Mouse (Mus musculus): ENCODE results near the gene Gmds. TPM values are rescaled to one million over a fixed set of nuclear protein-coding genes. Genes with fewer than 3 reads are reported as not detected.

Gmds gene
- polyA plus RNA-seq, 1 experiment from 2014 or later, result 30.9 TPM

DNA sequence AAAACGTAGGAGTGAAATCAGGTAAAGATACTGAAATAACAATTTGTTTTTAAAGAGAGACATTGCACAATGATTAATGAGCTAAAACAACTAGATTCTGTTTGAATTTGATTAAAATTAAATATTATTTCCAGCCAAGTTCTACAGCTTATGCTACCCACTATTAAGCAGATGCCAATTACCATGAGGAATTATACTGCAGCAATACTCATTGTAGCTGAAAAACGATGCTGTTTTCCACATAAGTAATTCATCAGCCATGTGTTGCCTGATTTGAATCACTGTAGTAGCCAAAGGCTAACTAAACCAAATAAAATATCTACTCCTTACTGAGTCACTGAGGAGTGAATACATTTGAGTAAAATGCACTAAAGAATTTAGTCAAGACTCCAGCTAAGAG, 180.3 kb downstream of the Gmds start:
- ATAC-seq (replicated peaks; ENCODE audit: low FRiP score), result no peak
- H3K4me2 ChIP-seq (ENCODE audit: low read depth, low read length, severe bottlenecking), result no peak overlapping the region
- WGBS, result 75% methylated on average over 2 of the region's 2 CpGs
- H3K36me3 ChIP-seq (ENCODE audit: control insufficient read depth, insufficient read depth, low read length), result no peaks in the 10 kb centered on the region
- H3K27ac ChIP-seq (ENCODE audit: low read depth, low read length), result no peak overlapping the region
- no peak overlapping the region for H3K4me3 ChIP-seq (ENCODE audit: low read depth, low read length)
- no peak overlapping the region for H3K9ac ChIP-seq (ENCODE audit: low read length)
- H3K9me3 ChIP-seq (ENCODE audit: control insufficient read depth, low read length), result no peaks in the 10 kb centered on the region
- H3K4me1 ChIP-seq (replicated peaks; ENCODE audit: control insufficient read depth, insufficient read depth, low read length), result no peaks in the 10 kb centered on the region
- DNase-seq (ENCODE audit: low spot score), result no peak
- H3K27me3 ChIP-seq (ENCODE audit: control insufficient read depth, insufficient read depth, low read length), result no peaks in the 10 kb centered on the region

DNA sequence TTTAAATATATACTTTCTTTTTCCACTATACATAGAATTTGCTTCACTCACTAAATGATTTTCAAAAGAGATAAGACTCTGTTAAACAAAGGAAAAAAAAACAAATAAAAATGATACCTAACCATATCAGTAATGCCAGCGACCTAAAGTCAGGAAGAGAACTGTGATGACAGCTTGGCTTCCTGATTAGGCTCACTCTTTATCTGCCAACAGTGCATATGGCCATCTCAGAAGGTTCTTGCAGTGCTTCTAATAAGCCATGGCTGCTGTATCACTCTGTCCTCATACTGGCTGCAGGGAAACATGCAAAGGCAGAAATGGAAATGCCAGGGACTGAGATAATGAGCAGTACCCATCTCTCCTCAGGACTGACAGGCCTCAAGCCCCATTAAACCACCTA, 192.6 kb downstream of the Gmds start:
- no peak for DNase-seq (ENCODE audit: low spot score)
- Histone ChIP-seq H3K9ac (ENCODE audit: low read length) (no peak overlapping the region), H3K4me1 (replicated peaks; ENCODE audit: control insufficient read depth, insufficient read depth, low read length) (no peaks in the 10 kb centered on the region), H3K4me2 (ENCODE audit: low read depth, low read length, severe bottlenecking) (no peak overlapping the region), H3K36me3 (ENCODE audit: control insufficient read depth, insufficient read depth, low read length) (no peaks in the 10 kb centered on the region), H3K9me3 (ENCODE audit: control insufficient read depth, low read length) (no peaks in the 10 kb centered on the region), H3K27ac (ENCODE audit: low read depth, low read length) (no peak overlapping the region), H3K27me3 (ENCODE audit: control insufficient read depth, insufficient read depth, low read length) (no peaks in the 10 kb centered on the region), H3K4me3 (ENCODE audit: low read depth, low read length) (no peak overlapping the region)
- ATAC-seq (replicated peaks; ENCODE audit: low FRiP score), result no peak
- WGBS, result 79% methylated on average over 1 of the region's 1 CpGs

DNA sequence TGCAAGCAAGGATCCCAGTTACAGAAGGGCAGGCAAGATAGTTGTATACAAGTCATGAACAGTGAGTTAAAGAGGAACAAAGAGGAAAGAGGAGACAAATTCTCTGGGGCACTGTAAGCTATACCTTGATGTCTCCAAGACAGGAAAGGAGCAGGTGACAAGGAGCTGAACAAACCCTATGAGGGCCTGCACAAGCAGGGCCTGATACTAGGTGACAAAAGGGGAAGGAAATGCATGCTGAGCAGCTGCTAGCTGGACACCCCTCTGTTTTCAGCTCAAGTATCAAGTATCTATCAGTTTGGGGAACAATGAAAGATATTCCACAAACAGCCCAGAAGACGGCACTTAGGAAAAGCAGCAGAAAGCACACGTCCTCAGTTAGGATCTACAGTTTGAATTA, 193.4 kb downstream of the Gmds start:
- no peak overlapping the region for H3K4me2 ChIP-seq (ENCODE audit: low read depth, low read length, severe bottlenecking)
- 72% methylated on average over 2 of the region's 2 CpGs for WGBS
- H3K9me3 ChIP-seq (ENCODE audit: control insufficient read depth, low read length), result no peaks in the 10 kb centered on the region
- no peak for ATAC-seq (replicated peaks; ENCODE audit: low FRiP score)
- H3K4me3 ChIP-seq (ENCODE audit: low read depth, low read length), result no peak overlapping the region
- H3K27me3 ChIP-seq (ENCODE audit: control insufficient read depth, insufficient read depth, low read length), result no peaks in the 10 kb centered on the region
- H3K36me3 ChIP-seq (ENCODE audit: control insufficient read depth, insufficient read depth, low read length), result no peaks in the 10 kb centered on the region
- no peaks in the 10 kb centered on the region for H3K4me1 ChIP-seq (replicated peaks; ENCODE audit: control insufficient read depth, insufficient read depth, low read length)
- H3K9ac ChIP-seq (ENCODE audit: low read length), result no peak overlapping the region
- no peak for DNase-seq (ENCODE audit: low spot score)
- no peak overlapping the region for H3K27ac ChIP-seq (ENCODE audit: low read depth, low read length)

DNA sequence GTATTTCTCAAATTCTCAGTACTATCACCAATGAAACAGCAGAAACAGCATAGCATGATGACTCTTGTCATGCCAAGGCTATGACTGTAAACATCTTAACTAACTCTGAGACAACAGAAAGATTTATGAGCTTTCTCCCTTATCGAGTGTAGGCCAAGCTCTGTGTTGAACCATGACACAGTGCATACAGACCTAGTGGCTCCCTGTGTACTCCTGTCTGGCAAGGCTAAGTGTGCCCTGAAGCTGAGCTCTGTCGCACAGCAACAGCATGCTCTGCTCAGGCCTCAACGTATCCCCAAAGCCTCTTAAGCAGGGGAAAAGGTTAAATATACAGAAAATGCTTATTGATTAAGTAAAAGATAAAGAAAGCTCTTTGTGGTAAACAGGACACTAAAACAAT, 194.9 kb downstream of the Gmds start:
- ATAC-seq (replicated peaks; ENCODE audit: low FRiP score), result no peak
- no peak overlapping the region for H3K4me3 ChIP-seq (ENCODE audit: low read depth, low read length)
- 82% methylated on average over 3 of the region's 3 CpGs for WGBS

DNA sequence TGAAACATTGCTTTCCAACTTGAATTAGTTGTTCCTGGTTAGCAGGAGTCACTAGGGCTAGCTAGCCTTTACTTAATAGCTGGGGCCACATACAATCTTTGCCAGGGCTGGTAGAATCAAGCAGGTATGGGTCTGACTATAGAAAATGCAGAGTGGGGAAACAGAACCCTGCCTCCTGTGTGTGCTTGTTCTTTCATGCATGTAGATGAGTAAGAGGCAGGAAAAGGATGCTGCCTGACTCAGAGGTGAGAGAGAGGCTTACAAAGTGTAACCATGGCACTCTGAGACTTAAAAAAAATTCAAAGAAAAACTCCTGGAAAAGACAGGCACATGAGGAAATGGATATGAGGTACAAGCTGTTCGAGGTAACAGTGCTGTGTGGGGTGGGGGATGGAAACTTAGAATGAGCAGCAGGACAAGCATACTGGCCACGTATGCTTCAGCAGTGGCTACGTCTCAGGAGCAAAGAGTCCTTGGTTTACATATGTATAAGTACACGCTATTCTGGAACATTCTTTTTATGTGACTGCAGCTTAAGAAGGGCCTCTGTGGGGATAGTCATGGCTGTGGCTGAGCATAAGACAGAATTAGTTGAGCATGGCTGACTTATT, 203.8 kb downstream of the Gmds start:
- no peaks in the 10 kb centered on the region for H3K4me1 ChIP-seq (replicated peaks; ENCODE audit: control insufficient read depth, insufficient read depth, low read length)
- no peak overlapping the region for H3K9ac ChIP-seq (ENCODE audit: low read length)
- no peaks in the 10 kb centered on the region for H3K9me3 ChIP-seq (ENCODE audit: control insufficient read depth, low read length)
- WGBS, result 80% methylated on average over 4 of the region's 4 CpGs
- DNase-seq (ENCODE audit: low spot score) (no peak), ATAC-seq (replicated peaks; ENCODE audit: low FRiP score) (no peak)
- H3K27ac ChIP-seq (ENCODE audit: low read depth, low read length), result no peak overlapping the region
- H3K4me3 ChIP-seq (ENCODE audit: low read depth, low read length), result no peak overlapping the region
- H3K4me2 ChIP-seq (ENCODE audit: low read depth, low read length, severe bottlenecking), result no peak overlapping the region
- no peaks in the 10 kb centered on the region for H3K36me3 ChIP-seq (ENCODE audit: control insufficient read depth, insufficient read depth, low read length)
- H3K27me3 ChIP-seq (ENCODE audit: control insufficient read depth, insufficient read depth, low read length), result no peaks in the 10 kb centered on the region

More for the DNA sequence above, 194.9 kb downstream of the Gmds start:
- no peaks in the 10 kb centered on the region for H3K9me3 ChIP-seq (ENCODE audit: control insufficient read depth, low read length)
- DNase-seq (ENCODE audit: low spot score), result no peak
- no peaks in the 10 kb centered on the region for H3K4me1 ChIP-seq (replicated peaks; ENCODE audit: control insufficient read depth, insufficient read depth, low read length)
- H3K4me2 ChIP-seq (ENCODE audit: low read depth, low read length, severe bottlenecking), result no peak overlapping the region
- H3K27me3 ChIP-seq (ENCODE audit: control insufficient read depth, insufficient read depth, low read length), result no peaks in the 10 kb centered on the region
- no peak overlapping the region for H3K27ac ChIP-seq (ENCODE audit: low read depth, low read length)
- no peak overlapping the region for H3K9ac ChIP-seq (ENCODE audit: low read length)
- no peaks in the 10 kb centered on the region for H3K36me3 ChIP-seq (ENCODE audit: control insufficient read depth, insufficient read depth, low read length)

DNA sequence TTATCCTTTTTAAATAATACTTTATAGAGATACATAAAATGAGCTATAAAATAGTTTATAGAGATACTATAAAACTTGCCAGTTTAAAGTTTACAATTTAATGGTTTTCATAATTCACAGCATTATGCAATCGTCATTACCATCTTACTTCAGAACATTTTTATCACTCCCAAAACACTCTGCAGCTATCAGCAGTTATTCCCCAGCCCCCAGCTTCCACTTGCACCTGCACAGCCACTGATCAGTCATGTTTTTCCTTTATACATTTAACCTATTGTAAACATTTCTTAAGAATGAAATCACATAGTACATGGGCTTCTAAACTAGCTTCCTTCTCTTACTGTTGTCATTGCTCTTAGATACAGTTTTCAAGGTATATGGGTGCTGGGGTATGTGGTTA, 208.6 kb downstream of the Gmds start:
- WGBS, result 90% methylated on average over 1 of the region's 1 CpGs
- H3K27ac ChIP-seq (ENCODE audit: low read depth, low read length), result no peak overlapping the region
- no peak overlapping the region for H3K4me3 ChIP-seq (ENCODE audit: low read depth, low read length)
- no peaks in the 10 kb centered on the region for H3K9me3 ChIP-seq (ENCODE audit: control insufficient read depth, low read length)
- no peaks in the 10 kb centered on the region for H3K36me3 ChIP-seq (ENCODE audit: control insufficient read depth, insufficient read depth, low read length)
- H3K4me1 ChIP-seq (replicated peaks; ENCODE audit: control insufficient read depth, insufficient read depth, low read length), result no peaks in the 10 kb centered on the region
- no peak overlapping the region for H3K4me2 ChIP-seq (ENCODE audit: low read depth, low read length, severe bottlenecking)
- no peaks in the 10 kb centered on the region for H3K27me3 ChIP-seq (ENCODE audit: control insufficient read depth, insufficient read depth, low read length)
- no peak for ATAC-seq (replicated peaks; ENCODE audit: low FRiP score)
- no peak overlapping the region for H3K9ac ChIP-seq (ENCODE audit: low read length)
- DNase-seq (ENCODE audit: low spot score), result no peak

DNA sequence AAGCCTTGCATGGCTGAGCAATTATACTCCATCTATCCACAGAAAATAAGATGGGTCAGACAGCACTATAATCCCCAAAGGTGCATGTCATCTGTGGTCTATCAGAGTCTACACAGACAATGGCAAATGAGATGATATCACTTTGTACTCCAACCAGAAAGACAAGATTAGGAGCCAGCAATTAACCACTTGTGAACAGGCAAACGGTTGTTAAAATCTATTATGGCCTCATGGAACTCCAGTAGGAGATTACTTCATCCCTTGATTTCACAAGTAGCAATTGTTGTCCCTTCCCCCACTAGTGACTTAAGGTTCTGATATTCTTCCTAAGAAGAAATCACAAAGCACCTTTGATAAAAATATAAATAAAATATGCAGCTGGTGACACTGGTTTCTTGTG, 220.2 kb downstream of the Gmds start:
- Histone ChIP-seq H3K27ac (ENCODE audit: low read depth, low read length) (no peak overlapping the region), H3K9me3 (ENCODE audit: control insufficient read depth, low read length) (no peaks in the 10 kb centered on the region), H3K9ac (ENCODE audit: low read length) (no peak overlapping the region), H3K4me2 (ENCODE audit: low read depth, low read length, severe bottlenecking) (no peak overlapping the region), H3K4me3 (ENCODE audit: low read depth, low read length) (no peak overlapping the region), H3K4me1 (replicated peaks; ENCODE audit: control insufficient read depth, insufficient read depth, low read length) (no peaks in the 10 kb centered on the region), H3K27me3 (ENCODE audit: control insufficient read depth, insufficient read depth, low read length) (no peaks in the 10 kb centered on the region), H3K36me3 (ENCODE audit: control insufficient read depth, insufficient read depth, low read length) (no peaks in the 10 kb centered on the region)
- WGBS, result 84% methylated on average over 1 of the region's 1 CpGs
- DNase-seq (ENCODE audit: low spot score), result no peak
- no peak for ATAC-seq (replicated peaks; ENCODE audit: low FRiP score)

DNA sequence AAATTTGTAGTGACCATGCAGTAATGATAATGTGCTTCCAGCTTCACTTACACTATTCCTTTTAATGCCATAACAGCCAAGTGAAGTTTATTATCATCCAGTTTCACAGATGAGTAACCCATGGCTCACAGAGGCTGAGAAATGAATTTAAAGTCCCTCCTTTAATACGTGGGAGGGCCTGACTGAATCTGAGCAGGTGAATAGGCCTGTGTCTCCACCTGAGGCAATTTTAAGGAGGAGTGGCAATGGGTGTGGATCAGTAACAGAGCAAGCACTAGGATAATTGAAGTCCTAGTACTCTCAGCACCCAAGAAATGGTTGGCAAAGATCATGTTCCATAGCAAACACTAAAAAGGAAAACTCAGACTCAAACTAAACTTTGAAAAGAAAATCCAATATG, 223.1 kb downstream of the Gmds start:
- ATAC-seq (replicated peaks; ENCODE audit: low FRiP score) (no peak), DNase-seq (ENCODE audit: low spot score) (no peak)
- no peaks in the 10 kb centered on the region for H3K36me3 ChIP-seq (ENCODE audit: control insufficient read depth, insufficient read depth, low read length)
- no peaks in the 10 kb centered on the region for H3K27me3 ChIP-seq (ENCODE audit: control insufficient read depth, insufficient read depth, low read length)
- no peak overlapping the region for H3K9ac ChIP-seq (ENCODE audit: low read length)
- no peaks in the 10 kb centered on the region for H3K4me1 ChIP-seq (replicated peaks; ENCODE audit: control insufficient read depth, insufficient read depth, low read length)
- 67% methylated on average over 1 of the region's 1 CpGs for WGBS
- no peak overlapping the region for H3K4me3 ChIP-seq (ENCODE audit: low read depth, low read length)
- no peak overlapping the region for H3K27ac ChIP-seq (ENCODE audit: low read depth, low read length)
- no peaks in the 10 kb centered on the region for H3K9me3 ChIP-seq (ENCODE audit: control insufficient read depth, low read length)
- no peak overlapping the region for H3K4me2 ChIP-seq (ENCODE audit: low read depth, low read length, severe bottlenecking)

DNA sequence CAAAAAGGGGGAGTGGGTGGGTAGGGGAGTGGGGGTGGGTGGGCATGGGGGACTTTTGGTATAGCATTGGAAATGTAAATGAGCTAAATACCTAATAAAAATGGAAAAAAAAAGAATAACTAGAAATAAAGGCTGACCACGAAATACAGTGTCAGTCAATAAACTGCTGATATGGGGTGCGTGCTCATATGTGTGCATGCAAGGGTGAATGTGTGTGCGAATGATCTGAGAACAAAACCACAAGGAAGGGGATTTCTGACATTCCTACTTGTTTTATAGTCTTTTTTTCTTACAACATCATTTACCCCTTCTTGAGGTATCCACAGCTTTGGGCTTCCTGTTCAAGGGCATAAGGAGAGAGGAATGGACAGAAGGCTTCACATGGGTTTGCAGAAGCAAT, 224.7 kb downstream of the Gmds start:
- Histone ChIP-seq H3K9me3 (ENCODE audit: control insufficient read depth, low read length) (no peaks in the 10 kb centered on the region), H3K4me3 (ENCODE audit: low read depth, low read length) (no peak overlapping the region), H3K4me2 (ENCODE audit: low read depth, low read length, severe bottlenecking) (no peak overlapping the region), H3K9ac (ENCODE audit: low read length) (no peak overlapping the region), H3K27me3 (ENCODE audit: control insufficient read depth, insufficient read depth, low read length) (no peaks in the 10 kb centered on the region), H3K4me1 (replicated peaks; ENCODE audit: control insufficient read depth, insufficient read depth, low read length) (no peaks in the 10 kb centered on the region), H3K27ac (ENCODE audit: low read depth, low read length) (no peak overlapping the region), H3K36me3 (ENCODE audit: control insufficient read depth, insufficient read depth, low read length) (no peaks in the 10 kb centered on the region)
- WGBS, result 99% methylated on average over 3 of the region's 3 CpGs
- DNase-seq (ENCODE audit: low spot score), result no peak
- ATAC-seq (replicated peaks; ENCODE audit: low FRiP score), result no peak
